Mouse (Mus musculus) liver, embryonic 12.5 days (tissue): ENCODE data around the gene Serp2. TPM values are rescaled to one million over a fixed set of nuclear protein-coding genes. Genes with fewer than 3 reads are reported as not detected.

Experiments used
- ATAC-seq: fragments of 200-750 bp; cut with Nextera tagmentation; 2 replicates; pipeline ENCODE4 v1.8.0; 2017; ENCODE audit warnings: moderate number of reproducible peaks, mild to moderate bottlenecking, moderate library complexity
- H3K27ac ChIP-seq: fragments of 300-500 bp; sonication (generic); 2 replicates; pipeline ENCODE4 v1.5.1; 2016; ENCODE audit warnings: mild to moderate bottlenecking
- H3K27me3 ChIP-seq: fragments of 300-500 bp; sonication (generic); replicated peaks from 2 replicates; pipeline ENCODE4 v1.6.1; 2016; ENCODE audit warnings: mild to moderate bottlenecking, moderate library complexity
- H3K36me3 ChIP-seq: fragments of 300-500 bp; sonication (generic); 2 replicates; pipeline ENCODE4 v1.6.1; 2016; ENCODE audit warnings: mild to moderate bottlenecking, moderate library complexity
- H3K4me1 ChIP-seq: fragments of 300-500 bp; sonication (generic); 2 replicates; pipeline ENCODE4 v1.6.1; 2016
- H3K4me2 ChIP-seq: fragments of 300-500 bp; sonication (generic); 2 replicates; pipeline ENCODE4 v1.6.1; 2016; ENCODE audit warnings: mild to moderate bottlenecking, moderate library complexity
- H3K4me3 ChIP-seq: fragments of 300-500 bp; sonication (generic); 2 replicates; pipeline ENCODE4 v1.5.1; 2016; ENCODE audit warnings: mild to moderate bottlenecking, moderate library complexity
- H3K9ac ChIP-seq: fragments of 300-500 bp; sonication (generic); 2 replicates; pipeline ENCODE4 v1.6.1; 2016; ENCODE audit warnings: mild to moderate bottlenecking, moderate library complexity
- H3K9me3 ChIP-seq: fragments of 300-500 bp; sonication (generic); replicated peaks from 2 replicates; pipeline ENCODE4 v1.6.1; 2016; ENCODE audit warnings: mild to moderate bottlenecking, moderate library complexity
- WGBS: fragments of 180-500 bp; shearing (Covaris S2); methylation state at CpG from one replicate; pipeline ENCODE4 v1.1.7; 2016; ENCODE audit not compliant: insufficient replicate concordance; 5-methylcytosine and 5-hydroxymethylcytosine counted together
- polyA plus RNA-seq: library from polyadenylated mRNA; unstranded; fragments of >200 nt; fragmentation: Nextera tagmentation; extraction: Ambion mirVana; gene quantifications from 2 replicates; pipeline ENCODE4 v1.2.1, GENCODE M21; 2016

Serp2 gene
- polyA plus RNA-seq, 1 experiment from 2014 or later, result 2.2 TPM

DNA sequence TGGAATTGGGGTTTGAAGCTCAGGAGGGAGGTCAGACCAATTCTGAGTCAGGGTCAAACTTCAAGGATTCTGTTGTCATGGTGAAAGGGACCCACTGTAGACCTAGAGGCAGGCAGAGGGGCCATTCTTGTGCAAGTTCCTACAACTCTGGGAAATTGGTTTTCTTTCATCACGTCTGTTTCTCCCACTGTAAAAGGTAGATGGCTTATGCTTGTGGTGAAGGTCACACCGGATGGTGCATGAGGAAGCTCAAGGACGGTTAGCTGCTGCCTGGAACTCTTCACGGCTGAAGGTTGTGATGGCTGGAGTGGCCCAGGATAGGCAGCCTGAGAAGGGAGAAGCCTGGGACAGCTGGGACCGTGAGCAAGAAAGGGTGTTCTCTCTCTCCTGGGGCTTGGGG lies 38.5 kb downstream of the Serp2 start:
- Histone ChIP-seq H3K27ac (no peak overlapping the region), H3K4me3 (no peak overlapping the region), H3K4me1 (peaks cover 86% of the 10 kb centered on the region), H3K27me3 (no peaks in the 10 kb centered on the region), H3K9me3 (no peaks in the 10 kb centered on the region), H3K36me3 (no peaks in the 10 kb centered on the region), H3K4me2 (no peak overlapping the region), H3K9ac (no peak overlapping the region)
- WGBS, result 67% methylated on average over 5 of the region's 5 CpGs
- ATAC-seq, result no peak

DNA sequence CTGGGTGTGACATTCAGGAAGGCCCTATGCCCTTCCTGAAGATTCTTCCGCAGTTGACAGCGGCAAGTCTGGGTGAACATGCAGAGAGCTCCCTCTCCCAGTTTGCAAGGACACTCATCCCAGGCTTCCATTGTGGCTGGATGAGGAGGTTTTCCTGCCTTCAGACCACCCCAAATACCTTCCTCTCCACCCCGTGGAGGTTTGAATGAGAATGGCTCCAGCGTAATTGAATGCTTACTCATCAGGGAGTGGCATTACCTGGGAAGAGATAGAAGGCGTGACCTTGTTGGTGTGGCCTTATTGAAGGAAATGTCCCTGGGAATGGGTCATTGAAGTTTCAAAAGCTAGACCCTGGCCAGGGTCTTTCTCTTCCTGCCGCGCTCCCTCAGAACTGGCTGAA lies 41.1 kb downstream of the Serp2 start:
- Histone ChIP-seq H3K36me3 (no peaks in the 10 kb centered on the region), H3K4me3 (no peak overlapping the region), H3K27me3 (0 out of 2 replicates have a peak, but pooled peaks cover 5% of the 10 kb centered on the region), H3K27ac (no peak overlapping the region), H3K4me2 (0 out of 2 replicates have a peak overlapping the region, but pooled peaks have one; percentile 5), H3K9me3 (no peaks in the 10 kb centered on the region), H3K9ac (peak overlapping the region; percentile 14; the same call in 1 of the 2 replicates), H3K4me1 (peaks cover 73% of the 10 kb centered on the region)
- 61% methylated on average over 7 of the region's 7 CpGs for WGBS
- no peak for ATAC-seq

DNA sequence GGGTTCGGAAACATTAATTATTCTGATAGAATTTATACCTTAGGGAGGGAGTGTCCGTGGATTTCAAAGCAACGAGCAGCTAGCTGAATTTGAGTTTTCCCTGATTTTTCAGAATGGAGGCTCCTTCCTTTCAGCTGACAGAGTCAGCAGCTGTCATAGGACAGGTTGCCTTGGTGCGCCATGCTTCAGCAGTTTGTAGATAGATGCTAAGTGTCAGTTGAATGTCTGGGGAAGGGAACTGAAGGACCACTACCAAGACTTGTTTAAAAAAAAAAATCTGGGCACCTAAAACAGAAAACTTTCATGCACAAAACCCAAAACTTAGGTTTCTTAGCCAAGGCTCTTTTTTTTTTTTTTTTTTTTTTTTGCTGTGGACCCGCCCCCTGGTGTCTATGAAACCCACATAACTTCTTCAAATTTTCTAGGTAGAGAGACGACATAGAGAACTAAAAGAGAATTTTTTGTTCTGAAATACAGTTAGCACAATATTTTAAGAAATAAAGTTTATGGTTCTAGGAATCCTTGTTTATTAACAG lies 42.6 kb downstream of the Serp2 start:
- Histone ChIP-seq H3K9me3 (no peaks in the 10 kb centered on the region), H3K4me1 (peaks cover 59% of the 10 kb centered on the region), H3K9ac (no peak overlapping the region), H3K27ac (no peak overlapping the region), H3K4me3 (no peak overlapping the region), H3K36me3 (no peaks in the 10 kb centered on the region), H3K4me2 (no peak overlapping the region), H3K27me3 (0 out of 2 replicates have a peak, but pooled peaks cover 5% of the 10 kb centered on the region)
- WGBS, result 49% methylated on average over 6 of the region's 6 CpGs
- ATAC-seq, result no peak

DNA sequence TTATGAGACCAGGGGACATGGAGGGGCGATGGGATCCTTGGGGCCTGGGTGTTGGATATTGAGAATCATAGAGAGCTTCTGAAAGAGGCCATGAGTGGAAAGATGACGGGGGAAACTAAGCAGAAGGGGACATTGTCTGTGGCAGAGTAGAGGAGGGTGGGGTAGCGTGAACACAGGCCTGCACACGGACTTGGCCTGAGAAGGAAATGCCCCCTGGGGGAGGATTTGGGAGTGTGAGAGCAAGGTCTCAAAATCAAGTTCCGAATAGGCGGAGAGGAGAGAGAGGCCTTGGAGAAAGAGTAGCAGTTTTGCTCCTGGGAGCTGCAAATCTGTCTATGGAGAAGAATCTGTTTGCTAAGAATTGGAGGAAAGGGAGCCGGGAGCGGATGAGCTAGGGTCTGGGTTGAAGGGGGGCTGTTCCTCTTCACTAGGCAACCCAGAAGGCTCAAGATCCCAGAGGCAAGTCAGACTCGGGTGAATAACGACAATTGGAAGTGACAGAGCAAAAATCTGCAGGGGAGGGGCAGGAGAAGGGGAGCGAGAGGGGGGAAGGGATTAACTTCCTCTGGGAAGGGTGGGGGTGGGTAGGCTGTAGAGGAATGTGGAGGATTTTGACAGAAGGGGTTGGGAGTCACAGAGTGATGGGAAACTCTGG lies 43.2 kb downstream of the Serp2 start:
- Histone ChIP-seq H3K4me2 (no peak overlapping the region), H3K27me3 (0 out of 2 replicates have a peak, but pooled peaks cover 5% of the 10 kb centered on the region), H3K4me1 (peaks cover 55% of the 10 kb centered on the region), H3K4me3 (no peak overlapping the region), H3K27ac (no peak overlapping the region), H3K36me3 (no peaks in the 10 kb centered on the region), H3K9me3 (no peaks in the 10 kb centered on the region), H3K9ac (0 out of 2 replicates have a peak overlapping the region, but pooled peaks have one; percentile 23)
- WGBS, result 42% methylated on average over 11 of the region's 11 CpGs
- no peak for ATAC-seq

DNA sequence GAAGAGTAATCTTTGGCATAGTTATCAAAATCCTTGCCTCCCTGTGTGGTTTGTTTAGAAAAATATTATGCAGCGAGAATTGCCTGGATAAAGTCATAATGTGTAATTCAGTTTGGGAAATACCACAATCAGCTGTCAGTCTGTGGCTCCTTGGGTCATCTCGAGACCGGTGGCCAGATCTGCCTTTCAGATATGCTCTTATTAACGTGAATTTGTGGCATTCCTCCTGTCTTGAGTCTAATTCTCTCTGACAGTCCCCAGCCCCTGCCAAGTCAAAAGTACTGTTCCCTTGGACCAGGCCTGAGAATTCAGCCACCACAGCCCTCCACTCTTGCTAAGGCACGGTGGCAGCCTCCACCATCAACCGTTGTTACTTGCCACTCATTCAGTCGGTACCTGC lies 44.7 kb downstream of the Serp2 start:
- Histone ChIP-seq H3K4me2 (no peak overlapping the region), H3K9me3 (no peaks in the 10 kb centered on the region), H3K4me1 (peaks cover 52% of the 10 kb centered on the region), H3K27me3 (0 out of 2 replicates have a peak, but pooled peaks cover 5% of the 10 kb centered on the region), H3K4me3 (no peak overlapping the region), H3K36me3 (peaks cover 13% of the 10 kb centered on the region), H3K27ac (no peak overlapping the region), H3K9ac (no peak overlapping the region)
- WGBS, result 69% methylated on average over 7 of the region's 7 CpGs
- ATAC-seq, result no peak

DNA sequence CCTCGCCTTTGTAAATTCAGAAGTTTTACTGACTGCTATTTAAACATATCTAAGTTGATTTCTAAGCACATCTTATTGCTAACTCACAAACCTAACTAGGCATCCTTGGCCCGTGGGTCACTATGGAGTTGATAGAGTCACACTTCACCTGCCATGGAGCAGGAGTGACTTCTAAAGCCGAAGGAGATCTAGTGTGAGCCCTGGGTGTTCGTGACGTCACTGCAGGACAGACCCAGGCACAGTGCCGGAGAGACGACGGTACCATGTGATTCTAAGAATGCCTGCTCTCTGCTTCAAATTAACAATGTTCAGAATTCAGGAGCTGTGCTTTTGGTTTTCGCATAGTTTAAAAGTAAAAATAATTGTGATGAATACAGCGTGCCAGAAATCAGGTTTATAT lies 48.0 kb downstream of the Serp2 start:
- no peak for ATAC-seq
- Histone ChIP-seq H3K9me3 (no peaks in the 10 kb centered on the region), H3K27ac (0 out of 2 replicates have a peak overlapping the region, but pooled peaks have one; percentile 24), H3K4me2 (no peak overlapping the region), H3K4me1 (peaks cover 36% of the 10 kb centered on the region), H3K4me3 (no peak overlapping the region), H3K36me3 (peaks cover 22% of the 10 kb centered on the region), H3K9ac (no peak overlapping the region), H3K27me3 (0 out of 2 replicates have a peak, but pooled peaks cover 5% of the 10 kb centered on the region)
- WGBS, result 85% methylated on average over 10 of the region's 10 CpGs

DNA sequence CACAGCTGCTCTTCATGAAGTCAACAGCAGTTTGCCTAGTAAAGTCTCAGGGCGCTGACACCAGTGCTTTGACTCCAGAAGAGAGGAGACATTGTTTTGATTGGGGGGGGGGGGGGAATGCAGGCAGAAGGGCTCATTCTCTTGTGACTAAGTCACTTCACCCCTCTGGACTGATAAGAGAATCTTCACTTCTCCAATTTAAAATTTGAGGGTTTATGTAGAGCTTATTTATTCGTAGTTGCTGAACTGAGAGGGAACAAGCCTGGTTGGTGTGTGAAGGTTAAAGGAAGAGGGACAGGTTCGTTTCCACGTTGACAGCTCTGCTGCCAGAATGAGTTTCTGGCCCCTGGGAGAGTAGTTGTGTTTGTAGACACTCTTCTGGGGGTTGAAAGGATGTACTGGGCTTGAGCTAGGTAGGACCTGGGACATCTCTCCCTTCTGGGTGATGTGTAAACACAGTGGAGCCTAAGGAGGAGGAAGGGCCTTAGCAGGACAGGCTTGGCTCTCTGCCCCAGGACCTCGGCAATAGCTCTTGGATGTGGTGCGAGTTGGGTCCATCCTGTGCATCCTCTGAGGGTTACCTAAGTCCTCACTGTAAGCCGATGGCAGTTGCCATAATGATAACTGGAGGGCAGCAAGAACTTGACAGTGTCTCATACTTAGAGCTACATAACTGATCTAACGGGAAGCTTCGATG lies 48.7 kb downstream of the Serp2 start:
- ATAC-seq, result no peak
- WGBS, result 78% methylated on average over 9 of the region's 9 CpGs
- Histone ChIP-seq H3K4me1 (peaks cover 33% of the 10 kb centered on the region), H3K4me3 (no peak overlapping the region), H3K27ac (peak overlapping the region; percentile 61), H3K9ac (no peak overlapping the region), H3K9me3 (no peaks in the 10 kb centered on the region), H3K27me3 (0 out of 2 replicates have a peak, but pooled peaks cover 3% of the 10 kb centered on the region), H3K36me3 (peaks cover 22% of the 10 kb centered on the region), H3K4me2 (peak overlapping the region; percentile 81; the same call in 1 of the 2 replicates)

DNA sequence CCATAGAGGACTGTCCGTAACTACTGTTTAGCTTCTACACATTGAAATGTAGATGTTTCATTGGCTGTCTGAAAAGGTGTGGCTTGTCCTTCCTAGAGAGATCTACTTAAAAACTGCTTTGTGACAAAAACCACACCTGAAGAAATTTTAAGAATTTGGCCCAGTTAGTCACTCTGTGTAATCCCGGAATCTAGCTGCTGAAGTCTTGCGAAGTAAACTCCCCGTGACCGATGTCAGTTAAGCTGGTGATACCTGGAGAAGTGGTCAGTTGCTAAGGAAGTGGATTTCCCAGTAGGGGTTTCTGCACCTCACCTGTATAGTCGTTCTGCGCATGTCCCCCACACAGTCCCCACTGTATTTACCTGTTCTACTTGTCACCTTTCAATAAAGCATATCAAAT lies 49.3 kb downstream of the Serp2 start:
- peaks cover 22% of the 10 kb centered on the region for H3K36me3 ChIP-seq
- no peak overlapping the region for H3K9ac ChIP-seq
- H3K4me1 ChIP-seq, result peaks cover 30% of the 10 kb centered on the region

DNA sequence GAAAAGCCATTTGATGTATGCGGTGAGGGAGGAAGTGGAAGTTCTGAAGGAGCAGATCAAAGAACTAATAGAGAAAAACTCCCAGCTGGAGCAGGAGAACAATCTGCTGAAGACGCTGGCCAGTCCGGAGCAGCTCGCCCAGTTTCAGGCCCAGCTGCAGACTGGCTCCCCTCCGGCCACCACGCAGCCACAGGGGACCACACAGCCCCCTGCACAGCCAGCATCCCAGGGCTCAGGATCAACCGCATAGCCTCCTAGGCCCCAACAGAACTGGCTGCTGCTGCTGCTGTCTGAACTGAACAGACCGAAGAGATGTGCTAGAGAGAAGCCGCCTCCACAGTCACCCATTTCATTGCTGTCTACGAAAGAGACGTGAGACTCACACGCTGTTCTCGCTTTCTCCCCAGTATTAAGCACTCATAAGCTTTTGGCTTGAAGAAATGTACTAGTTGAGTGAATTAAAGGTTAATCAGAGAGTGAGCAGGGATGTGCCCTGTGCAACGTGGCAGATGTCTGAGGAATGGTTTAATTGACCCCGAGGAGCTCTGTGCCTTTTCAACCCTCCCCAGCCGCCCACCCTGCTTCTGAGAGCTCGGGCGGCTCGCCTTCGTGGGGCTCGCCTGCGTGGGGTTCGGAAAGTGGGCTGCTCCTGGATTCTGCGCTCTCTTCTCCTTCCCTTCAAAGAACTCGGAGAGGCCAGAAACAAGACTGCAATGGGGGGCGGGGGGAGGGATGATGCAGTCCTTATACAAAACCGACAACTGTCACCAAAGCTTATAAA lies 50.1 kb downstream of the Serp2 start:
- Histone ChIP-seq H3K4me2 (peak overlapping the region; percentile 81), H3K4me1 (peaks cover 30% of the 10 kb centered on the region), H3K27me3 (no peaks in the 10 kb centered on the region), H3K36me3 (peaks cover 22% of the 10 kb centered on the region), H3K4me3 (peak overlapping the region; percentile 82), H3K27ac (peak overlapping the region; percentile 97), H3K9ac (peak overlapping the region; percentile 97), H3K9me3 (no peaks in the 10 kb centered on the region)
- 74% methylated on average over 27 of the region's 27 CpGs for WGBS
- ATAC-seq, result no peak

More for the DNA sequence above, 49.3 kb downstream of the Serp2 start:
- WGBS, result 94% methylated on average over 7 of the region's 7 CpGs
- Histone ChIP-seq H3K27ac (peak overlapping the region; percentile 61), H3K27me3 (no peaks in the 10 kb centered on the region), H3K9me3 (no peaks in the 10 kb centered on the region), H3K4me3 (peak overlapping the region; percentile 82; the same call in 1 of the 2 replicates), H3K4me2 (peak overlapping the region; percentile 81)
- no peak for ATAC-seq

DNA sequence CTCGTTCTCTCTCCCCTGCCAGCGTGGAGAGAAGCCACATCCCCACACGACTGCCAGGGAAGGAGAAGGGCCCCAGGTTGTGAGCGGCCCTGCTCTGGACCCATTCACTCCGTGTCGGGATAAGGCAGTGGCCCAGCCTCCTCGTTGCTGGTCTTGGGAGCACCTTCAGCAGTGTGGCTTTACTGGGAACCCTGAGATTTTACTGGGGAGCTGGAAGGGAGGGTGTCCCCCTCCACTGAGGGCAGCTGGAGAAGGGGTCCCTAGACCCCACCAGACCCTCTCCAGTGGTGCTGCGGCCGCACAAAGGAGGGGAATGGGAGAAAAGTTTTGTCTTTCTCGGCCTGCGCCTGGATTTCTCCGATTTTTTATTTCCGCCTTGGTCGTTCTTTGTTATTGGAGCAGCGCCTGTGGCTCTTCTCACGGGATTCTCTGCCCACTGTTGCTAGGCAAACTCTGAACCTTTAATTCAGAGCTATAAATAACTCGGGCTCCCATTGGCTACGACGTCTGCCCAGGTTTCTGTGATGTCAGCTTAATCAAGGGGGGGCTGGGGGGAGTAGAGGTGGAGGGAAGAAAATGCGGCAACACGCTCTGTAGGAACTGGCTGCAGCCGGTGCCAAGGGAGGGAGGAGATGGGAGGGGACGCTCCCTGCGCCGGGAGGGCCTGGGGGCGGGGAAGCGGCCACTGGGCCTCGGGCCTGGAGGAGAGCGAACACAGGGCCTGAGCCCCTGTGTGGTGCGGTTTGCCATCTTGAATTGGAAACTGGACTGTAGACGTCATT lies 51.1 kb downstream of the Serp2 start:
- no peaks in the 10 kb centered on the region for H3K9me3 ChIP-seq
- H3K4me2 ChIP-seq, result peak overlapping the region; percentile 81
- H3K9ac ChIP-seq, result peak overlapping the region; percentile 97
- H3K27me3 ChIP-seq, result no peaks in the 10 kb centered on the region
- ATAC-seq, result peak; percentile 62
- peaks cover 22% of the 10 kb centered on the region for H3K36me3 ChIP-seq
- 1% methylated on average over 31 of the region's 31 CpGs for WGBS
- H3K27ac ChIP-seq, result peak overlapping the region; percentile 97
- peaks cover 30% of the 10 kb centered on the region for H3K4me1 ChIP-seq
- peak overlapping the region; percentile 82 for H3K4me3 ChIP-seq

DNA sequence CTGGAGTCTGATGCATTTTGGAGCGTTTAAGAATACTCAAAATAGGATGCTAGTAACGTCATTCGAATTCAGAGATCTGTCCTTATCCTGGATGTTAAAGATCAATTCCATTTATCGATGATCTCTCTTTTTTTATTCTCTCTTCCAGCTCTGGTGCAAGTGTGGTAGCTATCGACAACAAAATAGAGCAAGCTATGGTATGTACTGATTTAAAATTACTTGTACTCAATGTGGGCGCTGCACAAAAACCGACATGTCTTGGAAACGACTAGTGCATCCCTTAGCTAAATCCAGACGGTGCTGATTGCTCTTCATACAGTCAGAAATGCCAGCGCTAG lies 51.6 kb downstream of the Serp2 start:
- Histone ChIP-seq H3K27me3 (no peaks in the 10 kb centered on the region), H3K4me1 (peaks cover 33% of the 10 kb centered on the region), H3K4me2 (peak overlapping the region; percentile 81), H3K9ac (peak overlapping the region; percentile 97), H3K4me3 (peak overlapping the region; percentile 82), H3K27ac (peak overlapping the region; percentile 97), H3K9me3 (no peaks in the 10 kb centered on the region), H3K36me3 (peaks cover 22% of the 10 kb centered on the region)
- ATAC-seq, result no peak
- WGBS, result 1% methylated on average over 10 of the region's 10 CpGs
